Comparison of ENCODE assay signal across 18 mouse cellular contexts in the genomic region with DNA sequence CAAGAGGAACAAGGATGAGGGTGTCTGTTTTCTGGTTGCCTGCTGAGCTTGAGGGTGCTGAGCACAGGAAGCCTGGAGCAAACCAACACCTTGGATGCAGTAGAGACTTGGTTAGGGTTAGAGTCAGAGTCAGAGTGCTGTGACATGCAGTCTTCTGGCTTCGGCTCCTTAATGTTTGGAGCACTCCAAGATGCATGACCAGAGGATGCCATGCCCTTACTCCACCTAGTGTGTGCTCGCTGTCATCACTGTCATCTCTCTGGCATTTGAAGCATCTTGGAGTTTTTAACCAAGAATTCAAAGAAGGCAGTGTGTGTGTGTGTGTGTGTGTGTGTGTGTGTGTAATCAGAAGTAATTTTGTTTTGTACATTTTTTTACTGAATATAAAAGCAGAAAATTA. TPM values are rescaled to one million over a fixed set of nuclear protein-coding genes. Genes with fewer than 3 reads are reported as not detected.
DNase-seq lines count a peak whose midpoint lies in the region; ATAC-seq and TF ChIP-seq lines count a peak whose summit lies in the region.
"Had no signal": no experiment of that assay in that cellular context is flagged by ENCODE, and none has a peak within 500 bp of the region (broad histone marks: within the 10 kb centered on the region; RNA-seq: fewer than 3 reads in every experiment).

No protein-coding gene starts in this region.

- no peak overlapping the region for H3K9ac ChIP-seq in forebrain, postnatal 0 days
- no peak overlapping the region for H3K9ac ChIP-seq in forebrain, embryonic 11.5 days (ENCODE audit: low read length)
- no peak overlapping the region for H3K9ac ChIP-seq in midbrain, embryonic 13.5 days (replicated peaks)
- H3K9ac ChIP-seq in midbrain, embryonic 16.5 days (ENCODE audit: low read depth, low read length) = no peak overlapping the region
- H3K9ac ChIP-seq: hindbrain, embryonic 12.5 days; limb, embryonic 13.5 days; liver, embryonic 14.5 days had no signal

- peak; percentile 62 for ATAC-seq in forebrain, postnatal 0 days
- no peak for ATAC-seq in forebrain, embryonic 11.5 days (replicated peaks; ENCODE audit: low FRiP score)
- 0 out of 2 replicates have a peak, but pooled peaks have one; percentile 50 for ATAC-seq in midbrain, embryonic 13.5 days
- no peak for ATAC-seq in midbrain, embryonic 16.5 days

- no peak overlapping the region for H3K4me3 ChIP-seq in forebrain, postnatal 0 days (ENCODE audit: low read depth, low read length)
- H3K4me3 ChIP-seq in forebrain, embryonic 11.5 days (ENCODE audit: low read depth, low read length) = no peak overlapping the region
- no peak overlapping the region for H3K4me3 ChIP-seq in midbrain, embryonic 13.5 days (replicated peaks)
- no peak overlapping the region for H3K4me3 ChIP-seq in midbrain, embryonic 16.5 days (ENCODE audit: low read depth, low read length)
- H3K4me3 ChIP-seq: hindbrain, embryonic 12.5 days; limb, embryonic 13.5 days had no signal

- peak; percentile 1 for DNase-seq in forebrain, postnatal 0 days
- no peak for DNase-seq in forebrain, embryonic 11.5 days (ENCODE audit: low spot score)
- DNase-seq in brain, embryonic 14.5 days (ENCODE audit: low read depth) = peak; percentile 1
- no peak for DNase-seq in gastrocnemius, adult 8-10 months (ENCODE audit: low spot score in 2 of 2)
- no peak for DNase-seq in retina, postnatal 1 day
- DNase-seq: cerebellum, adult 11-12 months; gastrocnemius, postnatal 10 days; kidney, adult 11 months had no signal

- no peak overlapping the region for H3K4me2 ChIP-seq in forebrain, postnatal 0 days (ENCODE audit: low read depth)
- no peak overlapping the region for H3K4me2 ChIP-seq in forebrain, embryonic 11.5 days (ENCODE audit: low read depth, low read length, severe bottlenecking)
- no peak overlapping the region for H3K4me2 ChIP-seq in midbrain, embryonic 13.5 days (replicated peaks)
- no peak overlapping the region for H3K4me2 ChIP-seq in midbrain, embryonic 16.5 days (ENCODE audit: low read length)
- H3K4me2 ChIP-seq: hindbrain, embryonic 12.5 days; limb, embryonic 13.5 days had no signal

- no peaks in the 10 kb centered on the region for H3K4me1 ChIP-seq in forebrain, postnatal 0 days (ENCODE audit: insufficient read depth)
- no peaks in the 10 kb centered on the region for H3K4me1 ChIP-seq in forebrain, embryonic 11.5 days (replicated peaks; ENCODE audit: control insufficient read depth, insufficient read depth, low read length)
- H3K4me1 ChIP-seq in midbrain, embryonic 13.5 days (replicated peaks) = no peaks in the 10 kb centered on the region
- H3K4me1 ChIP-seq in midbrain, embryonic 16.5 days (ENCODE audit: control insufficient read depth, insufficient read depth, low read length) = no peaks in the 10 kb centered on the region
- H3K4me1 ChIP-seq: hindbrain, embryonic 12.5 days; limb, embryonic 13.5 days had no signal

- H3K36me3 ChIP-seq in forebrain, postnatal 0 days (ENCODE audit: insufficient read depth) = no peaks in the 10 kb centered on the region
- no peaks in the 10 kb centered on the region for H3K36me3 ChIP-seq in forebrain, embryonic 11.5 days (ENCODE audit: control insufficient read depth, insufficient read depth, low read length)
- no peaks in the 10 kb centered on the region for H3K36me3 ChIP-seq in midbrain, embryonic 13.5 days
- H3K36me3 ChIP-seq in midbrain, embryonic 16.5 days (ENCODE audit: control insufficient read depth, insufficient read depth, low read length) = no peaks in the 10 kb centered on the region
- H3K36me3 ChIP-seq: G1E; hindbrain, embryonic 12.5 days; limb, embryonic 13.5 days had no signal

- no peak for TF ChIP-seq CTCF in forebrain, postnatal 0 days (IDR thresholded peaks at IDR 0.05; ENCODE audit: low read depth)
- peak; percentile 9; the same call in 1 of the 2 replicates for TF ChIP-seq CTCF in brain, embryonic 14.5 days (IDR thresholded peaks at IDR 0.05; ENCODE audit: borderline replicate concordance, extremely low read depth, insufficient read depth, insufficient read length)

- H3K27me3 ChIP-seq in forebrain, postnatal 0 days (ENCODE audit: insufficient read depth, low read length) = no peaks in the 10 kb centered on the region
- H3K27me3 ChIP-seq in forebrain, embryonic 11.5 days (ENCODE audit: control insufficient read depth, insufficient read depth, low read length) = no peaks in the 10 kb centered on the region
- no peaks in the 10 kb centered on the region for H3K27me3 ChIP-seq in midbrain, embryonic 13.5 days
- no peaks in the 10 kb centered on the region for H3K27me3 ChIP-seq in midbrain, embryonic 16.5 days (ENCODE audit: control insufficient read depth, insufficient read depth, low read depth, low read length)
- H3K27me3 ChIP-seq: hindbrain, embryonic 12.5 days; limb, embryonic 13.5 days had no signal

- no peak for TF ChIP-seq POLR2A in brain, embryonic 14.5 days (IDR thresholded peaks at IDR 0.05; ENCODE audit: borderline replicate concordance, extremely low read depth, insufficient read depth, insufficient read length, poor library complexity, severe bottlenecking)

- no peak overlapping the region for H3K27ac ChIP-seq in forebrain, postnatal 0 days (ENCODE audit: low read depth, low read length)
- no peak overlapping the region for H3K27ac ChIP-seq in forebrain, embryonic 11.5 days (ENCODE audit: low read depth, low read length)
- no peak overlapping the region for H3K27ac ChIP-seq in midbrain, embryonic 13.5 days
- H3K27ac ChIP-seq in midbrain, embryonic 16.5 days (ENCODE audit: low read length) = no peak overlapping the region
- H3K27ac ChIP-seq: hindbrain, embryonic 12.5 days; limb, embryonic 13.5 days; liver, embryonic 14.5 days had no signal

- WGBS in forebrain, postnatal 0 days = 85% methylated on average over 2 of the region's 2 CpGs
- WGBS in forebrain, embryonic 11.5 days = 72% methylated on average over 2 of the region's 2 CpGs
- 81% methylated on average over 2 of the region's 2 CpGs for WGBS in midbrain, embryonic 13.5 days
- 81% methylated on average over 2 of the region's 2 CpGs for WGBS in midbrain, embryonic 16.5 days

- no peaks in the 10 kb centered on the region for H3K9me3 ChIP-seq in forebrain, postnatal 0 days (ENCODE audit: low read length)
- no peaks in the 10 kb centered on the region for H3K9me3 ChIP-seq in forebrain, embryonic 11.5 days (ENCODE audit: control insufficient read depth, low read length)
- H3K9me3 ChIP-seq in midbrain, embryonic 13.5 days = no peaks in the 10 kb centered on the region
- H3K9me3 ChIP-seq in midbrain, embryonic 16.5 days (replicated peaks; ENCODE audit: control insufficient read depth, low read length, poor library complexity, severe bottlenecking) = no peaks in the 10 kb centered on the region
- H3K9me3 ChIP-seq: G1E; hindbrain, embryonic 12.5 days; limb, embryonic 13.5 days had no signal

RNA-seq across cellular contexts. Expression of gene 6030498E09Rik, which starts 1.0 kb away (rescaled TPM):
- total RNA-seq in forebrain, postnatal 0 days (2014; rRNA removed) = 0.24 TPM in 1 of 2 replicates, not detected in the other
- 0.22 TPM in 1 of 2 replicates, not detected in the other for polyA plus RNA-seq in forebrain, postnatal 0 days (2015; fragmentation: Nextera tagmentation; extraction: Ambion mirVana)
- not detected in 2 replicates for polyA plus RNA-seq in forebrain, embryonic 11.5 days (2014; fragmentation: Nextera tagmentation; extraction: Ambion mirVana)
- 0.22 TPM in 1 of 2 replicates, not detected in the other for polyA plus RNA-seq in midbrain, embryonic 13.5 days (2015; fragmentation: Nextera tagmentation; extraction: Ambion mirVana)
- not detected in 2 replicates for polyA plus RNA-seq in midbrain, embryonic 16.5 days (2015; fragmentation: Nextera tagmentation; extraction: Ambion mirVana)
- polyA plus RNA-seq in brain, embryonic 14.5 days (2012; rRNA removed) = 0.05 TPM in 1 of 2 replicates, not detected in the other
- total RNA-seq in gastrocnemius, adult 8-10 months (2022) = not detected
- total RNA-seq: adrenal gland, postnatal 10 days; gastrocnemius, postnatal 10 days; heart, adult 18-20 months; left cerebral cortex, adult 8-10 months had no signal
- polyA plus RNA-seq: G1E; hindbrain, embryonic 12.5 days; limb, embryonic 13.5 days; stomach, embryonic 16.5 days had no signal

Comparison
In these comparisons a context has a peak if more than half of its experiments do, and no peak if none do; other contexts are left out.
1. ATAC-seq: peak in forebrain, postnatal 0 days (single experiment) and midbrain, embryonic 13.5 days (single experiment); none in forebrain, embryonic 11.5 days (single experiment) and midbrain, embryonic 16.5 days (single experiment).
2. DNase-seq: peak in forebrain, postnatal 0 days (single experiment) and brain, embryonic 14.5 days (single experiment); none in forebrain, embryonic 11.5 days (single experiment), gastrocnemius, adult 8-10 months (0 of 2) and retina, postnatal 1 day (single experiment).